Mouse (Mus musculus) liver, embryonic 12.5 days (tissue): ENCODE measurements at regions not wholly inside any gene's neighbourhood (a gene's known extent, or its start where the extent isn't known, plus 50 kb on each side); places are given as distances from the start of the nearest gene placed in this dataset.
A peak's percentile ranks its signal among the peaks of the same experiment; 100 is the strongest.
"Not testable (repeated sequence)": the region's sequence is repeated elsewhere in the genome, so short reads cannot be mapped to it uniquely, and the experiment has no call there.

Experiments
- ATAC-seq: fragments of 200-750 bp; cut with Nextera tagmentation; 2 replicates; pipeline ENCODE4 v1.8.0; 2017; ENCODE audit warnings: moderate number of reproducible peaks, mild to moderate bottlenecking, moderate library complexity
- H3K27ac ChIP-seq: fragments of 300-500 bp; sonication (generic); 2 replicates; pipeline ENCODE4 v1.5.1; 2016; ENCODE audit warnings: mild to moderate bottlenecking
- H3K27me3 ChIP-seq: fragments of 300-500 bp; sonication (generic); replicated peaks from 2 replicates; pipeline ENCODE4 v1.6.1; 2016; ENCODE audit warnings: mild to moderate bottlenecking, moderate library complexity
- H3K36me3 ChIP-seq: fragments of 300-500 bp; sonication (generic); 2 replicates; pipeline ENCODE4 v1.6.1; 2016; ENCODE audit warnings: mild to moderate bottlenecking, moderate library complexity
- H3K4me1 ChIP-seq: fragments of 300-500 bp; sonication (generic); 2 replicates; pipeline ENCODE4 v1.6.1; 2016
- H3K4me2 ChIP-seq: fragments of 300-500 bp; sonication (generic); 2 replicates; pipeline ENCODE4 v1.6.1; 2016; ENCODE audit warnings: mild to moderate bottlenecking, moderate library complexity
- H3K4me3 ChIP-seq: fragments of 300-500 bp; sonication (generic); 2 replicates; pipeline ENCODE4 v1.5.1; 2016; ENCODE audit warnings: mild to moderate bottlenecking, moderate library complexity
- H3K9ac ChIP-seq: fragments of 300-500 bp; sonication (generic); 2 replicates; pipeline ENCODE4 v1.6.1; 2016; ENCODE audit warnings: mild to moderate bottlenecking, moderate library complexity
- H3K9me3 ChIP-seq: fragments of 300-500 bp; sonication (generic); replicated peaks from 2 replicates; pipeline ENCODE4 v1.6.1; 2016; ENCODE audit warnings: mild to moderate bottlenecking, moderate library complexity
- WGBS: fragments of 180-500 bp; shearing (Covaris S2); methylation state at CpG from one replicate; pipeline ENCODE4 v1.1.7; 2016; ENCODE audit not compliant: insufficient replicate concordance; 5-methylcytosine and 5-hydroxymethylcytosine counted together

DNA sequence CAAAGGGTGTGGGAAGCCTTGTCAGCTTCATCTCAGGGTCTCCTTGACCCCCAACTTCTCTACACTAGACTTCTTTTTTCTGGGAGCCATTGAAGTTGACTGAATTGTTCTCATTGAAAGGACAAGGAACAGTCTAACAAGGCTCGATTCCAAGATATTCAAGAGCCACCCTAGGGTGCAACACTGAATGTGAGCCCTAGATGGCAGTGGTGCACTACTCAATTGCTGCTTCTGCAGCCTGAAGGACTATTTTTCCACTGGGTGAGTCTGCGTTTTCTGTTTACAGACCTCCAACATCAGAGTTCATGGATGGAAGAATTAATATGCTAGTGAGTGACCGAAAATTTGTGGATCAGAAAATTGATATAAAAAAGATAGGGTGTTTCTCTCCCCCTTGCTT is 161.5 kb downstream of the Hpcal1 start:
- not testable (repeated sequence) for H3K4me2 ChIP-seq

DNA sequence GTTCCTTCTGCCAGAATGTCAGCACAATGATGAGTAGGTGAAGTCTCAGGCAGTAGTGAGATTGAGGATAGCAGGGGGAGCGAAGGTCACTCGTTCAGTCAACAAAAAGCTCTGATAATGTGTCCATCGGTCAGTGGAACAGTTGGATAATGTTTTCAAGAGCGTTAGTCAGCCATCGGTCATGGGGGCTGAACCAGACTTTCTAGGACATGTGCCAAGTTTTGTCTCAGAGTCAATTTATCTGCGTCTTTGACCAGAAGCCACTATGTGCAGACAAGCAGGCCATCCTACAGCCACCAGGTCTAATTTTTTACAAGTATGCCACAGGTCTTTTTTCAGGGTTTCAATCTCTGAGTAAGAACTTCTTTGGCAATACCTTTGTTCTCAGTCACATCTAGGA is 181.8 kb downstream of the Hpcal1 start:
- 66% methylated on average over 6 of the region's 6 CpGs for WGBS
- H3K27me3 ChIP-seq, H3K36me3 ChIP-seq, H3K4me1 ChIP-seq, ATAC-seq, H3K27ac ChIP-seq, H3K4me3 ChIP-seq, H3K9ac ChIP-seq, H3K4me2 ChIP-seq, H3K9me3 ChIP-seq: not testable (repeated sequence)

More for the DNA sequence above, 161.5 kb downstream of the Hpcal1 start:
- H3K9ac ChIP-seq, H3K9me3 ChIP-seq, H3K36me3 ChIP-seq, H3K27ac ChIP-seq, H3K4me1 ChIP-seq, H3K27me3 ChIP-seq, ATAC-seq, H3K4me3 ChIP-seq: not testable (repeated sequence)
- 43% methylated on average over 3 of the region's 3 CpGs for WGBS

DNA sequence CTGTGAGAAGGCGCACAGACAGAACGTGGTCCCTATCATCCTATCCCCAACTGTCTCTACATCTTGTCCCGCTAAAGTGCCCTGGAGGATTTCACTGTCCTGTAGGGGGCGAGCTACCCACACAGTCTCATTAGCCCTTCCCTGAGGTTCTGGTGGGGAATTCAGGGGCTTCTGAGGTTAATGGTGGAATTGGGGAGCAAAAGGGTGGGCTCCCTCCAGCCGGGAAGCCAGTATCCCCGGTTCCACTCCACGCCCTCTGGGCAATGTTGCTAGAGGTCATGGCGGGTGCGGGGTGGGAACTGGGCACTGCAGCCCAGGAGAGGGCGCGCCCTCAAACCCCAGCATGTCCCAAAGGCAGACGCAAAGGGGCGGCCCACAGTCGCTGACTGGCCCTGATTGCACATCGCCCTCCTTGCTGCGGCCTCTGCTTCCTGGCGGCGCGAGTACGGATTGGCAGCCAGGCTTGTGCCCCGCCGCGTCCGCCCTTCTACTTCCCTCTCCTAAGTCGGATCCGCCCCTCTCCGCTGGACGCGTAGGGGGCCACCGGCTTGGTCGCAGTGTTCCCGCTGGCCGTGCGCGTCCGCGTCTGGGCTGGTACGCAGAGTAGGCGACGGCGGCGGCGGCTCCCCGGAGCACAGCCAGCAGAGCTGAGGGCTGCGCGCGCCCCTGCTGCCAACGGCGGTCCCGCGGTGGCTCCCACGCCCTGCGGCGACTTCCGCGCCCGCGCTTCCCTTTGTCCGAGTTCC is 190.9 kb downstream of the Hpcal1 start:
- under 1% methylated on average over 59 of the region's 59 CpGs for WGBS
- H3K36me3 ChIP-seq = no peaks in the 10 kb centered on the region
- no peaks in the 10 kb centered on the region for H3K4me1 ChIP-seq
- peaks cover 14% of the 10 kb centered on the region for H3K27me3 ChIP-seq
- peak overlapping the region; percentile 45; the same call in 1 of the 2 replicates for H3K27ac ChIP-seq
- peak; percentile 98 for ATAC-seq
- peak overlapping the region; percentile 65 for H3K9ac ChIP-seq
- H3K9me3 ChIP-seq = no peaks in the 10 kb centered on the region
- H3K4me2 ChIP-seq = peak overlapping the region; percentile 74
- peak overlapping the region; percentile 68 for H3K4me3 ChIP-seq

GRCm38 (mm10) chr12:17882117-17883116 is 191.8 kb downstream of the Hpcal1 start:
- peaks cover 14% of the 10 kb centered on the region for H3K27me3 ChIP-seq
- H3K4me3 ChIP-seq = peak overlapping the region; percentile 68
- not testable (repeated sequence) for ATAC-seq, H3K4me1 ChIP-seq, H3K36me3 ChIP-seq, H3K9me3 ChIP-seq
- H3K27ac ChIP-seq = peak overlapping the region; percentile 45; the same call in 1 of the 2 replicates
- peak overlapping the region; percentile 65 for H3K9ac ChIP-seq
- H3K4me2 ChIP-seq = peak overlapping the region; percentile 74
- 2% methylated on average over 59 of the region's 65 CpGs for WGBS

DNA sequence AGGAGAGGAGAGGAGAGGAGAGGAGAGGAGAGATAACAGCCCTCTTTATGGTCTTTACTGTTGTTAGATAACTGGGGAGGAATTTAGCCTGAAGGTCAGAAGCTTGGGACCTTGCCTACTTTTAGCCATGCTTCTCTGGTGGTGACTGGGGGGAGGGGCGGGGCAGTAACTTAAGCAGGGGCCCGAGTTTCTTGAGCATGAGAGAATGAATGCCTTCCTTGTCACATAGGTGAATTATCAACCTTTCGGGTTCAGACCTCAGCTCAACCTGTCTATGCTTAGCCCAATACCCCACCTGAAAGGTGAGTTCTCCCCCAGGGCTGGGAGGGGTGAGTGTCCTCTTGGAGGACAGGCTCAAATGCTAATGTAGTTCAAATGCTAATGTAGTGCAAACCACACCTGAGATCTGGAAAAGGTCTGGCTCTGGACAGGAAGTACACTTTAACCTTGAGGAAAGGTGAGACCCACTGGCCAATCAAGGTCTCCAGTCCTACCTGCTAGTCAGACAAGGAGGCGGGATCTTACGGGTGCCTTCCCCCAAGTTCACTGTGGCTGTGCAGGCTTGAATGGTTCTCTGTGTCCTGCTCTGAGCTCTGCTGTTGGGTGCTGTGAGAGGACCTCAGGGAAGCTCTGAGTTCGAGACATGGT is 201.1 kb downstream of the Hpcal1 start:
- peaks cover 16% of the 10 kb centered on the region for H3K36me3 ChIP-seq
- H3K4me1 ChIP-seq, H3K4me3 ChIP-seq, H3K4me2 ChIP-seq, H3K9ac ChIP-seq, H3K27ac ChIP-seq, ATAC-seq, H3K27me3 ChIP-seq, H3K9me3 ChIP-seq: not testable (repeated sequence)
- WGBS = 68% methylated on average over 6 of the region's 6 CpGs

DNA sequence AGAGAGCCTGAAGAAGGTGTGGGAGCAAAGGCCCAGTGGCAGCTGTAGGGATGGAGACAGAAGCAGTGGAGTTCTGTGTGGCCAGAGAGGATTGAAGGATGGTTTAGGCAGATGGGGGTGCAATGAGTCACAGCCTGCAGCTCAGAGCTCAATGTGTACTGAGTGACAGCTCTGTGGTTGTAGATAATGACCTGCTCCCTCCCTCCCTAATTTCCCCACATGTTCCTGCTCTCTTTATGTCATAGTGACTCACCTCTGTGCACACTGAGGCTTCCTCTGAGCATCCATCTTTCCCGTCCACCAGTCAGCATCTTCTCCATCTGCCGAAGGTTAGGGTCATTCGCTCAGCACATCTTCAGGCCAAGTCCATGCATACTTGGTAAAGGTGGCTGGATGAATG is 222.4 kb downstream of the Hpcal1 start:
- not testable (repeated sequence) for H3K9me3 ChIP-seq, H3K9ac ChIP-seq, H3K4me3 ChIP-seq, H3K4me2 ChIP-seq, H3K4me1 ChIP-seq, ATAC-seq, H3K36me3 ChIP-seq, H3K27me3 ChIP-seq, H3K27ac ChIP-seq
- WGBS = 81% methylated on average over 3 of the region's 3 CpGs
